Mouse (Mus musculus): ENCODE data around the gene Psg29.

Gene Psg29

GRCm38 (mm10) chr7:17203177-17203576 is at the start of gene Psg29:
Psg29 (plus strand) TSS chr7:17203477.
- no peak for DNase-seq (ENCODE audit: low read depth in 1 of 2, low spot score in 2 of 2)

GRCm38 (mm10) chr7:17155634-17156033 is 47.6 kb upstream of the Psg29 start:
- DNase-seq (ENCODE audit: low read depth in 1 of 2, low spot score in 2 of 2), result no peak

- no peak for DNase-seq (ENCODE audit: low read depth in 1 of 2, low spot score in 2 of 2)
These were observed 46.2 kb upstream of the Psg29 start for GRCm38 (mm10) chr7:17156885-17157677.

GRCm38 (mm10) chr7:17159011-17159410 is 44.3 kb upstream of the Psg29 start:
- no peak for DNase-seq (ENCODE audit: low read depth in 1 of 2, low spot score in 2 of 2)

- no peak for DNase-seq (ENCODE audit: low read depth in 1 of 2, low spot score in 2 of 2)
These were observed 31.4 kb upstream of the Psg29 start for GRCm38 (mm10) chr7:17171827-17172226.

- DNase-seq (ENCODE audit: low read depth in 1 of 2, low spot score in 2 of 2), result no peak
These were observed 2.4 kb downstream of the Psg29 start for GRCm38 (mm10) chr7:17205530-17206184.

All from monocyte, adult 2 months (primary cell).